Mouse (Mus musculus) brown adipose tissue, adult 24 weeks (tissue): ENCODE measurements around the gene Prg3. TPM values are rescaled to one million over a fixed set of nuclear protein-coding genes. Genes with fewer than 3 reads are reported as not detected.

ENCODE experiments used
- H3K27ac ChIP-seq: fragments of 200-500 bp; replicated peaks from 2 replicates; pipeline ENCODE4 v1.5.1; 2012; ENCODE audit warnings: low read depth, mild to moderate bottlenecking, low read length
- H3K4me1 ChIP-seq: fragments of 200-500 bp; 2 replicates; pipeline ENCODE4 v1.6.1; 2012; ENCODE audit warnings: low read length, mixed read lengths; ENCODE audit not compliant: control insufficient read depth, insufficient read depth, insufficient read length
- H3K4me3 ChIP-seq: fragments of 200-500 bp; 2 replicates; pipeline ENCODE4 v1.5.1; 2012; ENCODE audit warnings: low read depth, mild to moderate bottlenecking, low read length, moderate library complexity; ENCODE audit not compliant: insufficient read depth
- polyA plus RNA-seq: library from polyadenylated mRNA; stranded (reverse); fragments of >200 nt; gene quantifications from 2 replicates; pipeline ENCODE4 v1.2.4, GENCODE M21; 2012; ENCODE audit not compliant: missing spikeins, insufficient read depth, insufficient read length

The Prg3 gene
- polyA plus RNA-seq, 1 experiment = not detected

- H3K4me3 ChIP-seq = no peak overlapping the region
- H3K27ac ChIP-seq = no peak overlapping the region
- peaks cover 3% of the 10 kb centered on the region for H3K4me1 ChIP-seq
These were observed 24.0 kb downstream of the Prg3 start for GRCm38 (mm10) chr2:85011906-85012604.

- Histone ChIP-seq H3K27ac (no peak overlapping the region), H3K4me3 (no peak overlapping the region), H3K4me1 (peaks cover 3% of the 10 kb centered on the region)
These were observed 24.7 kb downstream of the Prg3 start for GRCm38 (mm10) chr2:85012679-85013078.

GRCm38 (mm10) chr2:85013826-85014587 is 26.0 kb downstream of the Prg3 start:
- Histone ChIP-seq H3K27ac (no peak overlapping the region), H3K4me3 (no peak overlapping the region), H3K4me1 (peaks cover 3% of the 10 kb centered on the region)

GRCm38 (mm10) chr2:85014588-85014982 is 26.6 kb downstream of the Prg3 start:
- Histone ChIP-seq H3K4me3 (no peak overlapping the region), H3K4me1 (peaks cover 3% of the 10 kb centered on the region), H3K27ac (no peak overlapping the region)

GRCm38 (mm10) chr2:85022043-85022442 is 34.0 kb downstream of the Prg3 start:
- H3K4me1 ChIP-seq = no peaks in the 10 kb centered on the region
- no peak overlapping the region for H3K4me3 ChIP-seq
- H3K27ac ChIP-seq = no peak overlapping the region

GRCm38 (mm10) chr2:85026178-85026577 is 38.2 kb downstream of the Prg3 start:
- H3K4me1 ChIP-seq = no peaks in the 10 kb centered on the region
- H3K4me3 ChIP-seq = no peak overlapping the region
- no peak overlapping the region for H3K27ac ChIP-seq

GRCm38 (mm10) chr2:85027281-85027680 is 39.3 kb downstream of the Prg3 start:
- Histone ChIP-seq H3K4me1 (no peaks in the 10 kb centered on the region), H3K4me3 (no peak overlapping the region), H3K27ac (no peak overlapping the region)

- H3K27ac ChIP-seq = no peak overlapping the region
- H3K4me3 ChIP-seq = no peak overlapping the region
- H3K4me1 ChIP-seq = no peaks in the 10 kb centered on the region
These were observed 41.9 kb downstream of the Prg3 start for GRCm38 (mm10) chr2:85029897-85030296.

GRCm38 (mm10) chr2:85030989-85031388 is 43.0 kb downstream of the Prg3 start:
- Histone ChIP-seq H3K4me3 (no peak overlapping the region), H3K4me1 (no peaks in the 10 kb centered on the region), H3K27ac (no peak overlapping the region)

- H3K27ac ChIP-seq = no peak overlapping the region
- peaks cover 7% of the 10 kb centered on the region for H3K4me1 ChIP-seq
- H3K4me3 ChIP-seq = no peak overlapping the region
These were observed 45.1 kb downstream of the Prg3 start for GRCm38 (mm10) chr2:85033121-85033520.

- H3K4me3 ChIP-seq = no peak overlapping the region
These were observed 46.2 kb downstream of the Prg3 start for GRCm38 (mm10) chr2:85034169-85034568.

GRCm38 (mm10) chr2:85036507-85037046 is 48.6 kb downstream of the Prg3 start:
- Histone ChIP-seq H3K4me1 (peaks cover 10% of the 10 kb centered on the region), H3K4me3 (peak overlapping the region; percentile 57), H3K27ac (0 out of 2 replicates have a peak overlapping the region, but pooled peaks have one; percentile 12)

More at GRCm38 (mm10) chr2:85034169-85034568, 46.2 kb downstream of the Prg3 start:
- no peak overlapping the region for H3K27ac ChIP-seq
- peaks cover 10% of the 10 kb centered on the region for H3K4me1 ChIP-seq

- peak within 1 kb of the TSS; percentile 62 for H3K27ac ChIP-seq
- H3K4me3 ChIP-seq = peak within 1 kb of the TSS; percentile 82
- H3K4me1 ChIP-seq = peaks cover 10% of the 10 kb centered on the region
These were observed 49.3 kb downstream of the Prg3 start, which contains the start of the genes Ssrp1 and P2rx3 for GRCm38 (mm10) chr2:85037047-85038026. Ssrp1 (plus strand) TSS chr2:85037234. P2rx3 (minus strand) TSS chr2:85037462.

GRCm38 (mm10) chr2:85038336-85038735 is 50.3 kb downstream of the Prg3 start:
- H3K4me3 ChIP-seq = peak overlapping the region; percentile 82
- H3K27ac ChIP-seq = no peak overlapping the region
- peaks cover 10% of the 10 kb centered on the region for H3K4me1 ChIP-seq
